Mouse (Mus musculus) embryonic facial prominence, embryonic 12.5 days (tissue): ENCODE measurements around the gene Ccdc189. TPM values are rescaled to one million over a fixed set of nuclear protein-coding genes. Genes with fewer than 3 reads are reported as not detected.

Source experiments
- ATAC-seq: fragments of 200-750 bp; cut with Nextera tagmentation; 2 replicates; pipeline ENCODE4 v1.8.0; 2017; ENCODE audit not compliant: insufficient number of reproducible peaks, insufficient read depth, low FRiP score, low TSS enrichment
- H3K27ac ChIP-seq: fragments of 300-500 bp; sonication (generic); 2 replicates; pipeline ENCODE4 v1.5.1; 2016; ENCODE audit warnings: mild to moderate bottlenecking
- H3K27me3 ChIP-seq: fragments of 300-500 bp; sonication (generic); 2 replicates; pipeline ENCODE4 v1.6.1; 2016; ENCODE audit warnings: mild to moderate bottlenecking, moderate library complexity
- H3K36me3 ChIP-seq: fragments of 300-500 bp; sonication (generic); 2 replicates; pipeline ENCODE4 v1.6.1; 2016; ENCODE audit warnings: mild to moderate bottlenecking
- H3K4me1 ChIP-seq: fragments of 300-500 bp; sonication (generic); 2 replicates; pipeline ENCODE4 v1.6.1; 2016
- H3K4me2 ChIP-seq: fragments of 300-500 bp; sonication (generic); replicated peaks from 2 replicates; pipeline ENCODE4 v1.6.1; 2016; ENCODE audit warnings: mild to moderate bottlenecking, moderate library complexity
- H3K4me3 ChIP-seq: fragments of 300-500 bp; sonication (generic); 2 replicates; pipeline ENCODE4 v1.5.1; 2016; ENCODE audit warnings: mild to moderate bottlenecking
- H3K9ac ChIP-seq: fragments of 300-500 bp; sonication (generic); 2 replicates; pipeline ENCODE4 v1.6.1; 2016; ENCODE audit warnings: mild to moderate bottlenecking, moderate library complexity
- H3K9me3 ChIP-seq: fragments of 300-500 bp; sonication (generic); 2 replicates; pipeline ENCODE4 v1.6.1; 2016; ENCODE audit warnings: mild to moderate bottlenecking, moderate library complexity
- WGBS: fragments of 180-500 bp; shearing (Covaris S2); methylation state at CpG from one replicate; pipeline ENCODE4 v1.1.7; 2016; 5-methylcytosine and 5-hydroxymethylcytosine counted together
- polyA plus RNA-seq: library from polyadenylated mRNA; unstranded; fragments of >200 nt; fragmentation: Nextera tagmentation; extraction: Ambion mirVana; gene quantifications from 2 replicates; pipeline ENCODE4 v1.2.1, GENCODE M21; 2016

The Ccdc189 gene
- polyA plus RNA-seq, 1 experiment from 2014 or later = 11.0 TPM

- H3K4me3 ChIP-seq = no peak within 1 kb of the TSS
- no peaks in the 10 kb centered on the region for H3K27me3 ChIP-seq
- H3K27ac ChIP-seq = no peak within 1 kb of the TSS
- H3K9ac ChIP-seq = no peak within 1 kb of the TSS
- H3K36me3 ChIP-seq = peaks cover 67% of the 10 kb centered on the region
- no peak within 1 kb of the TSS for H3K4me2 ChIP-seq
- H3K9me3 ChIP-seq = no peaks in the 10 kb centered on the region
- WGBS = 89% methylated on average over 5 of the region's 5 CpGs
- no peaks in the 10 kb centered on the region for H3K4me1 ChIP-seq
- no peak for ATAC-seq
Measured at GRCm38 (mm10) chr7:127561340-127561858, 27.0 kb downstream of the Ccdc189 start, which contains the start of gene Tmem265. Gene Tmem265, plus strand, starts transcription at chr7:127561390.

GRCm38 (mm10) chr7:127560580-127560979 lies 27.8 kb downstream of the Ccdc189 start:
- H3K4me3 ChIP-seq = no peak overlapping the region
- no peak overlapping the region for H3K4me2 ChIP-seq
- H3K27ac ChIP-seq = no peak overlapping the region
- no peaks in the 10 kb centered on the region for H3K9me3 ChIP-seq
- peaks cover 70% of the 10 kb centered on the region for H3K36me3 ChIP-seq
- ATAC-seq = no peak
- H3K4me1 ChIP-seq = no peaks in the 10 kb centered on the region
- 90% methylated on average over 11 of the region's 11 CpGs for WGBS
- H3K27me3 ChIP-seq = no peaks in the 10 kb centered on the region
- no peak overlapping the region for H3K9ac ChIP-seq

GRCm38 (mm10) chr7:127551558-127551957 lies 36.8 kb downstream of the Ccdc189 start:
- Histone ChIP-seq H3K9me3 (no peaks in the 10 kb centered on the region), H3K27me3 (no peaks in the 10 kb centered on the region), H3K4me1 (no peaks in the 10 kb centered on the region), H3K36me3 (peaks cover 80% of the 10 kb centered on the region), H3K4me2 (no peak overlapping the region), H3K27ac (no peak overlapping the region), H3K9ac (no peak overlapping the region), H3K4me3 (no peak overlapping the region)
- ATAC-seq = no peak
- WGBS = 93% methylated on average over 8 of the region's 8 CpGs

GRCm38 (mm10) chr7:127549116-127549835 lies 39.1 kb downstream of the Ccdc189 start:
- 89% methylated on average over 15 of the region's 15 CpGs for WGBS
- no peak overlapping the region for H3K9ac ChIP-seq
- H3K4me1 ChIP-seq = no peaks in the 10 kb centered on the region
- H3K9me3 ChIP-seq = no peaks in the 10 kb centered on the region
- H3K27me3 ChIP-seq = no peaks in the 10 kb centered on the region
- no peak for ATAC-seq
- peaks cover 78% of the 10 kb centered on the region for H3K36me3 ChIP-seq
- no peak overlapping the region for H3K4me3 ChIP-seq
- H3K27ac ChIP-seq = no peak overlapping the region
- no peak overlapping the region for H3K4me2 ChIP-seq

GRCm38 (mm10) chr7:127541671-127542070 lies 46.7 kb downstream of the Ccdc189 start:
- H3K36me3 ChIP-seq = peaks cover 92% of the 10 kb centered on the region
- H3K4me3 ChIP-seq = no peak overlapping the region
- H3K4me2 ChIP-seq = no peak overlapping the region
- ATAC-seq = no peak
- 100% methylated on average over 3 of the region's 3 CpGs for WGBS
- H3K4me1 ChIP-seq = no peaks in the 10 kb centered on the region
- H3K27ac ChIP-seq = no peak overlapping the region
- no peaks in the 10 kb centered on the region for H3K27me3 ChIP-seq
- H3K9ac ChIP-seq = no peak overlapping the region
- no peaks in the 10 kb centered on the region for H3K9me3 ChIP-seq

Other genes starting within 250 kb of the Ccdc189 start
- 22.3 and 22.5 TPM in 2 replicates for gene Zfp768, start 243.0 kb downstream of the Ccdc189 start, polyA plus RNA-seq
- gene Zfp747, start 212.5 kb downstream of the Ccdc189 start, polyA plus RNA-seq = 9.3 and 10.5 TPM in 2 replicates
- 6.0 and 6.9 TPM in 2 replicates for gene 9130019O22Rik, start 201.4 kb downstream of the Ccdc189 start, polyA plus RNA-seq
- gene E430018J23Rik, start 195.0 kb downstream of the Ccdc189 start, polyA plus RNA-seq = 6.9 and 7.8 TPM in 2 replicates
- gene Zfp764, start 181.8 kb downstream of the Ccdc189 start, polyA plus RNA-seq = 7.9 and 8.5 TPM in 2 replicates
- 25.0 and 28.4 TPM in 2 replicates for gene Zfp688, start 166.5 kb downstream of the Ccdc189 start, polyA plus RNA-seq
- gene Zfp689, start 139.4 kb downstream of the Ccdc189 start, polyA plus RNA-seq = 16.5 and 16.7 TPM in 2 replicates
- gene Prr14, start 129.0 kb downstream of the Ccdc189 start, polyA plus RNA-seq = 47.5 and 48.7 TPM in 2 replicates
- gene Fbrs, start 109.4 kb downstream of the Ccdc189 start, polyA plus RNA-seq = 14.6 and 14.8 TPM in 2 replicates
- 88.0 and 88.4 TPM in 2 replicates for gene Srcap, start 76.6 kb downstream of the Ccdc189 start, polyA plus RNA-seq
- 16.9 and 17.2 TPM in 2 replicates for gene Gm42715, start 69.0 kb downstream of the Ccdc189 start, polyA plus RNA-seq
- 4.8 and 5.7 TPM in 2 replicates for gene Tmem265, start 27.2 kb downstream of the Ccdc189 start, polyA plus RNA-seq
- gene Phkg2, start 15.3 kb downstream of the Ccdc189 start, polyA plus RNA-seq = 39.3 and 42.9 TPM in 2 replicates
- gene Rnf40, start 172 bp upstream of the Ccdc189 start, polyA plus RNA-seq = 63.0 and 66.2 TPM in 2 replicates
- gene Zfp629, start 27.2 kb upstream of the Ccdc189 start, polyA plus RNA-seq = 24.6 and 25.1 TPM in 2 replicates
- 127 and 141 TPM in 2 replicates for gene Bcl7c, start 120.3 kb upstream of the Ccdc189 start, polyA plus RNA-seq
- 27.7 and 30.5 TPM in 2 replicates for gene Ctf1, start 124.1 kb upstream of the Ccdc189 start, polyA plus RNA-seq
- 0.55 and 0.68 TPM in 2 replicates for gene Ctf2, start 143.6 kb upstream of the Ccdc189 start, polyA plus RNA-seq
- gene Fbxl19, start 155.9 kb upstream of the Ccdc189 start, polyA plus RNA-seq = 11.8 and 11.9 TPM in 2 replicates
- 16.7 and 17.5 TPM in 2 replicates for gene Orai3, start 181.2 kb upstream of the Ccdc189 start, polyA plus RNA-seq
- gene Setd1a, start 188.1 kb upstream of the Ccdc189 start, polyA plus RNA-seq = 25.5 and 26.5 TPM in 2 replicates
- not detected in 2 replicates for gene Gm49388, start 197.0 kb upstream of the Ccdc189 start, polyA plus RNA-seq
- gene Hsd3b7, start 212.0 kb upstream of the Ccdc189 start, polyA plus RNA-seq = 10.3 and 10.9 TPM in 2 replicates
- 36.1 and 41.5 TPM in 2 replicates for gene Stx4a, start 235.7 kb upstream of the Ccdc189 start, polyA plus RNA-seq
- 9.1 and 10.0 TPM in 2 replicates for gene Stx1b, start 236.0 kb upstream of the Ccdc189 start, polyA plus RNA-seq